Mouse (Mus musculus) adipocyte (in vitro differentiated cells): ENCODE measurements at regions not wholly inside any gene's neighbourhood (a gene's known extent, or its start where the extent isn't known, plus 50 kb on each side); places are given as distances from the start of the nearest gene placed in this dataset.
"Not testable (repeated sequence)": the region's sequence is repeated elsewhere in the genome, so short reads cannot be mapped to it uniquely, and the experiment has no call there.

ENCODE experiments used
- DNase-seq: peaks from one replicate; pipeline ENCODE4 v3.0.0-alpha.2; 2016; ENCODE audit warnings: low spot score

DNA sequence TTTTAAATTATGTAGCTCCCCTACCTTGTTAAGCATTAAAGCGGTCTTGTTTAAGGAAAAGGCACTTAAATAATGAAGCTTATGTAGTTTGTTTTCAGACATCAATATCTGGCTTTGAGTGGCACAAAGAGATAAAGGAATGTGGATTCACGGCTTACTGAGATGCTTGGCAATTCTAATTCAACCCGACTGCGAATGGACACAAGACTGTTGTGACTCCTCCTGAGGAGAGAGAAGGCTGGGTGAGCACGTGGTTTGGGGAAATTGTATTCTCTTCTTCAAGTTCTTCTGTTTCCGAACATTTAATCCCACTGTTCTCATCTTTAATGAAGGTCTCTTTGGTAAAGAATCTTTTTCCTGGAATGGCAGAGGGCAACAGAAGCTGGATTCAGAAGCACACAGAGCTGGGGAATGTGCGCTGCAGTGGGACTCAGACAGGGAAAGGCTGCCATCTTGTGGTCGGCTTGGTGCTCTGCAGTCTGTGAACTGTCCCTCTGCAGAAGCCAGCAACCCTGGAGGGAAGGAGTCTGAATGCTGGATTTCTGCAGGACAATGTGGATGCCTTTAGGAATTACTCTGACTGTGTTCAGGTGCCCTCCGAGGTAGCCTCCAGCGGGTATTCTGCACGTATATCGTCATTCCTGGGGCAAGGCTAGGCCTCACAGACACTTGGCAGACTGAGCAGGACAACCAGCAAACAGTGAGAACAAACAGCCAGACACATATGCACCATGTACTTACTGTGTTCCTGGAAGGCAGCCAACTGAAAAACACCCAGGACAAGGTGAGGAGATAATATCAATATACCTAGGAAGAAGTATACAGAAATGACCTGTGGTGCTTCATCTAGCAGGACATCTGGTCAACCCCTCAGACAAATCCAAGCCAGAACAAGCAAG lies 54.0 kb upstream of the Pax1 start:
- peak; percentile 80 for DNase-seq

DNA sequence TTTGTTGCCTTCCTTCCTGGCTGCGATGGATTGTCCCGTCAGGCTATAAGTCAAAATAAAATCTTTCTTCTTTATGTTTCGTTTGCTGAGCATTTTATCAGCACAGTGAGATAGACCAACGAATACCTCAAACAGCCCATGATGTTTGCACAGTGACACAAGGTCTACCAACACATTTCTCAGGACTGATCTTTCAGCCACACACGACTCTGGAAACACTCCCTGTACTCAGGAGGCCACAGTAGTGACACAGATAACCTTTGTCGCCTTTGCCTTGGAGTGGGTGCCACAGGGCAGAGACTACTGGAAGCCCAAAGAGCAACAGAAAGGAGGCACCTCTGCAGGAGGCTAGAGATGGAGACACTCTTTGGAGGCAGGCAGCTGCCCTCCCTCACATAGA lies 55.0 kb upstream of the Pax1 start:
- no peak for DNase-seq

DNA sequence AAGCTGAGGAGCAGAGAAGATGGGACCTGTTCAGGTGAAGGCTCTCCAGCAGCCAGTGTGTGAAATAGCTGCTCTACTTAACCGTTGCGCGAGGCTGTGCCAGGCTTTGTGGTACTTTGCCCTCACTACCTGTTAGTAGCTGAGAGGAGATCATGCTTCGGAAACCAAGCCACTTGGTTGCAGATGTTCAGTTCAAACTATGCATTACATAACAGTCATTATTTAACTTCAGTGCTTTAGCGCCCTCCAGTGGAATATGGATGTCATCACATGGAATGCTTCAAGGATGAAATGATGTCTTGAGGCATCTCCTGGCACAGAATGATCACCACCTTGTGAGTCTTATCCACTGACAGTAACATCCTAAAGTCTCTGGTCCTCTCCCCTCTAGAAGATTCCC lies 56.5 kb upstream of the Pax1 start:
- DNase-seq: peak; percentile 37

DNA sequence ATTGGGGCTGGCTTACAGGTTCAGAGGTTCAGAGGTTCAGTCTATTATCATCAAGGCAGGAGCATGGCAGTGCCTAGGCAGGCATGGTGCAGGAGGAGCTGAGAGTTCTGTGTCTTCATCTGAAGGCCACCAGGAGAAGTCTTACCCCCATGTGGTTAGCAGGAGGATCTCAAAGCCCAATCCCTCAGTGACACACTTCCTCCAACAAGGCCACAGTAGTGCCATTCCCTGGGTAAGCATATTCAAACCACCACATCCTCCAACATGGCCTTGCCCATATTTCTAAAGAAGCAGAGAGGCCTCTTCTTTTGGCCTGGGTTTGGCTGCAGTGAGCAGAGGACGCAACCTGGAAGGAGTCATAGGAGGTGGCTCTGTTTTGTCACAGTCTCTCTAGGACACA lies 61.2 kb upstream of the Pax1 start:
- DNase-seq: no peak

DNA sequence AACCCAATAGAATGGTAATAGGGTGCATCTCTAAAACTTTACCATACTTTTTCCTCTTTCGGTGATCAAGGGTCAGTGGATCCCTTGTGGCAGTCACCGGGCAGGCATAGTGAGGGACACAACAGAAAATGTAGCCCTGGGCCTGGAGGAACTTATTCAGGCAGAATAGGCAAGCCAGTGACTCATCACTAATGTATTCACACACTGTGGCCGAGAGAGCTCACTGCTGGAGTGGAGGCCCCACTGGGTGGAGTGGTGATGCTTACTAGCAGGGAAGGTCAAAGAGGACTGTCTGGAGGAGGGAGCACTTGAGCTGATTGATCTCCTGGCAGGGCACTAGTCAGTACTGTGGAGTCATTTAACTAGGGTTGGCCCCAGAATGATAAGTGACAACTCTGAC lies 62.4 kb upstream of the Pax1 start:
- DNase-seq: no peak

DNA sequence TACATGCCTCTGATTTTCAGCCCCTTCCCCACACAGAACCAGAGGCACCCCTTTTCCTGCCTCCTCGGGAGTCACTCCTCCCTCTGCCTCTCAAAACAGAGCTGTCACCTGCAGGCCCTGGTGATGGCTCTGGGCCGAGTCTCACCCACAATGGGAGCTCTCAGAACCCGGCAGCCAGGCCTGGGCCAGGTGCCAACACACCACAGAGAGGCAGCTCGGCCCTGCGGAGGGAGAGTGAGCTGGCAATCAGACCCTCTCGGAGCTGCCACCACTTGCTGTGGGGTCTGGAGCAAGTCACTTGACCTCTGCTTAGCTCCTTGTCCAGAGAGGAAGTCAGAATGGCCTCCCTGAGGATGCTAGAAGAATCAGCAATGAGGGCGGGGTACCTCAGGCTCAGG lies 63.2 kb upstream of the Pax1 start:
- no peak for DNase-seq

DNA sequence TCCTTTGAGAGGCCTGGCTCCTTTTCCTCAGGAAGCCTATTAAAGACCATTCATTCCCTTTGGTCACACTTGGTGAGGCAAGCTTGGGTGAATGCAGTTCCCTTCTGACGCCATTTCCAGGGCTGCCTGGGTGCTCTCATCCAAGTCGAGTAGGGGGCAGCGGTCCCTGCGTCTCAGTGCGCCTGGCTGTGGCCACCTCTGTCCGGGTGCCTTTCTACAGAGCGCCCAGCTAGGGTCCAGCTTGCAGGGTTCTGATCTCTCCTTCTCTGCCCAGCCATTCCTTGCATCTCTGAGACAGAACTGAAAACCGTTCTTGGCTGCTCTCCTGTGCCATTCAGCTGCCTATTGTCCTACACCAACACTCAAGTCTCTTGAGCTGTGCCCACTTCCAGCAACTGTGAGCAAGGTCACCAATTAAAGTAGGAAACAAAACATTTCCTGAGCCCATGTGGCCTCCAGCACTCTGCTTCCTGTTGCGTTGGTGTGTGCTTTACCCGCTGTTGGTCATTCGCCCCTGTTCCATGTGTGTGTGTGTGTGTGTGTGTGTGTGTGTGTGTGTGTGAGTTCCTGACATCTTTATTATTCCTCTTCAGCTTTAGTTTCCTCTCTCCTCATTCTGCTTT lies 63.7 kb upstream of the Pax1 start:
- DNase-seq: no peak

DNA sequence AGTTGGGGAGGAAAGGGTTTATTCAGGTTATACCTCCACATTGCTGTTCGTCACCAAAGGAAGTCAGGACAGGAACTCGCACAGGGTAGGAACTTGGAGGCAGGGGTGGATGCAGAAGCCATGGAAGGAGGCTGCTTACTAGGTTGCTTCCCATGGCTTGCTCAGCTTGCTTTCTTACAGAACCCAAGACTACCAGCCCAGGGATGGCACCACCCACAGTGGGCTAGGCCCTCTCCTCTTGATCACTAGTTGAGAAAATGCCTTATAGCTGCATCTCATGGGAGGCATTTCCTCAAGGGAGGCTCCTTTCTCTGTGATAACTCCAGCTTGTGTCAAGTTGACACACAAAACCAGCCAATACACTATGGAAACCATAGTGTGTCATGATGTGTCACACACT lies 66.8 kb upstream of the Pax1 start:
- DNase-seq: not testable (repeated sequence)

DNA sequence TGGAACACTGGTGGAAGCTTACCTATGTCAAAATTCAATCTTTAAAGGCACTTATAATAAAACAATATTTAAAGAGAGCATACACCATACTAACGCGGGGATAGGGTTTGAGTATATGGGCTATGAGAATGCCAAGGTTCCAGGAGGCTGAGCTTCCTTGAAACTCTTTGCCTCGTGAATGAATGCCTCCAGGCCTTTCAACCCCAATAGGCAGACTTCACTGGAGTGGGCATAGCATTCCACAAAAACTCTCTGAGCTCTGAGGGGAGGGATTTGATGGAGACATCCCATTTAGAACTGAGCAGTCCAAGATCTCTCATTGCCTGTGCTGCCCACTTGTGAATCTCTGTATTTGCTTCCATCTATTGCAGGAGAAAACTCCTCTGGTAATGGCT lies 68.4 kb upstream of the Pax1 start:
- no peak for DNase-seq

DNA sequence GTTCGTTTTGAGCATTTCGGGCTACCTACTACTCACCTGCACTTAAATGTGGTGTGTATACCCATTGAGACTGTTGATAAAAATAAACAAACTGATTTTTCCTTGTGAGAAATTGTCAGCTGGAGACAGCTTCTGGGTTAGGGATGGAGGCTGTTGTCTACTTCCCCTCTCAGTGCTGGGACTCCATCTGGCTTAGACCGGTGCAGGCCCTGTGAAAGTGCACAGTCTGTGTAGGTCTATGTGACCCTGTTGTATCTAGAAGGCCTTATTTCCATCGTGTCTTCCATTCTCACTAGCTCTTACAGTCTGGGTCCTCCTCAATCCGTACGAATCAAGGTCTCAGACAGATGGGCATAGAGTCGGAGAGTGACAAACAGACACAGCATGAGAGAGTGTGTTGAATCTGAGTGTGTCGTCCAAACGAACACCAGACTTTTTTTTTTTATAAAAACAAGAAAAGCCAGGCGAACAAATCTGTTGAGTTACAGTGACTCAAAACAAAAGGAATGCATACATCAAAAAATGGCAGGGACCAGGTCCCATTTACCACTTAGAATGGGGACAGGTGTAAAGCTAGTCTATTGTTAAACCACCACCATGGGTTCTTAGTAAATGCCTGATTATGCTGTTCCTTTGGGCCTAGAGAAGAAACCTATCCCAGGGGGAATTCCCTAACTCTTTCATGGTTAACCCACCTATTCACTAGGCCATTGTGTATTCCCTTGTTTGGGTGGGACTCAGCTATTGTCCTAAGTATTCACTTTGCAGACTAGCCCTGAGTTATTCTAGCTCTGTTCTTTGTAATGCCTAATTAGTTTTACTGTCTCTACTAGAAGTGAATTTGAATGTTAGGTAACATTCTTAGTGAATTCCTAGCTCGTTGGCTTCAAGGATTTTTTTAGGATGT lies 69.1 kb upstream of the Pax1 start:
- no peak for DNase-seq

DNA sequence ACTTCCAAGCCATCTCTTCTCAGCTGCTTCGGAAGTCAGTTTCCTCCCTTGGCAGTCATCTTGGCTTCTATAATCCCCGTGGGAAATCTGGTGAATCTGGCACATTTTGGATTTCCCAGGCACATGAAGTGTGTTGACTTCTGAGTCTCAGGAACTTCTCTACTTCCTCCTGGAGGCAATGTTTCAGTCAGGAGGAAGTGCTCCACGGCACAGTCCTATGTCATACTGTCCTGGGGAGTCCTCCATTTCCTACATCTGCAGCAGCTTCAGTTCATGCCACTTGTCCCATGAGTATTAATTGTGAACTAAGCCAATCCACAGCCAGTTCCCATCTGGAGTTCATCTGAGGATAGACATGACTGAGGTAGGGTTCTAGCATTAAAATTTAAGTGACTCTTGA lies 78.3 kb upstream of the Pax1 start:
- no peak for DNase-seq

DNA sequence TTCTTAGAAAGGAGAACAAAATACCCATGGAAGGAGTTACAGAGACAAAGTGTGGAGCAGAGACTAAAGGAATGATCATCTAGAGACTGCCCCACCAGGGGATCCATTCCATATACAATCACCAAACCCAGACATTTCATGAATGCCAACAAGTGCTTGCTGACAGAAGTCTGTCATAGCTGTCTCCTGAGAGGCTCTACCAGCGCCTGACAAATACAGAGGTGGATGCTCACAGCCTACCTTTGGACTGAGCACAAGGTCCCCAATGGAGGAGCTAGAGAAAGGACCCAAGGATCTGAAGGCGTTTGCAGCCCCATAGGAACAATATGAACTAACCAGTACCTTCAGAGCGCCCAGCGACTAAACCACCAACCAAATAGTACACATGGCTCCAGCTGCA lies 83.6 kb upstream of the Nkx2-2 start:
- no peak for DNase-seq

DNA sequence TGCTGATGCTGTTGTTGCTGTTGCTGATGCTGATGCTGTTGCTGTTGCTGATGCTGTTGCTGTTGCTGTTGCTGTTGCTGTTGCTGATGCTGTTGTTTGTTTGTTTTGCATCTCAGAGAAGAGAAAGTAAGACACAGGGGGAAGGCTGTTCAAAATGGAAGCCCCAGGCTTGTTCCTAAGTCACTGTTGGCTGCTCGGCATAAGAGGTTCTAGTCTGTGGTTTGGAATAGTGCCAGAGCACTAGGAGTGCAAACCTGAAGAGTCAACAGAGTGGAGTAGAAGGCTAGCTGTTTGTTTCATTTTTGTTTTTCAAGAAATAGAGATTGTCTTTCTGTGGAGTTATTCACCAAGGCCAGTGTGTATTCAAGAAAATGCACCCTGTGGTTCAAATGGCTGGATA lies 75.1 kb upstream of the Nkx2-2 start:
- no peak for DNase-seq

DNA sequence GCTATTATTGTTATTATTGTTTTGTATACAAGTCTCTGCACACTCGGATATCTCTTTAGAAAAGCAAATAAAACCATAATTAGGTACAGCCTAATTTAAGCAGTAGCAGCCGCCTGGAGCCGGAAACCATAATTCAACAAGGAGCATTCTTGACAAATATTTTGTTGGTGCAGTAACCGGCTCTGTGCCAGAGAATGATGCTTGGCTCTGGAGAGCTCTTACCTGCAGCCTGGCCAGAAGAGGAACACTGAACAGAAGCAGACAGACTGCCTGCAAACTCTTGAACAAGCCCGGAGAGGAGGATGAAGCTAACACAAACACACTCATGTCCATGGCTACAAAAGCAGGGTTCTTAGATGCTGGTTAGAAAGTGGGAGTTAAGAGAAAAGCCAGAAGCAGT lies 73.9 kb upstream of the Nkx2-2 start:
- no peak for DNase-seq

DNA sequence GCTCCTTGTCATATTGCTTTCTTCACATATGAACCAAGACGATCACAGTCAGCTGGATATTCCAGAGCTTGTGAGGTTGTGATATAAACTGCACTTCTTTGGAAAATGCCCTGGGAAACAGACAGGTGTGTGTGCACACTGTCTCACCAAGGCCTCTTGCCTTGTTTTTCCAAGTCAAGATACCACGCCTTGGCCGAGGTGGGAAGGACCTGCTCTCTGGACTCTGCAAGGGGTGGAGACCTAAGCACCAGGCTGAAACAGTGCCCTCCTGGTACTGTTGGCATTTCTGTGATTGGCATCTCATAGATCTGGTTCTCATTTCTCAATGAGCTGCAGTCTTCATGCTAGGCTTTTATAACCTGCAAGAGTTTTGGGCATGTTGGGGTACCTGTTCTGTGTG lies 73.2 kb upstream of the Nkx2-2 start:
- DNase-seq: no peak

DNA sequence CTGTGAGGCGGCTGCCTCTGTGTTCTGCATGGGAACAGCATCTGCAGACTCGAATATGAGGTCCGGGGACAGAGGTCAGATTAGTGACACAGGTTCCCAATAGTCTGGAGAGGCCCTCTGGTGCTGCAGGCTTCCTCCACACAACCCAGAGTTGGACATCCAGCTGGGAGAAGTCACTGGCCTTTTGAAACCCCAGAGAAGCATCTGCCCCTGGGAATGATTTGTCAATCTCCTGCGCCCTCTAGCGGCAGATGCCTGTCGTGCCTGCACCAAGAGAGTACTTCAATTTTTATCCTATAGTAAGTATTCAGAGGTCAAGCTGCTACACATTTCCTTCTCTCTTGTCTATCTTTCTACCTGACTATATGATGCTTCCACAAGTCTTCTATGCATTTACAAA lies 62.7 kb upstream of the Nkx2-2 start:
- peak; percentile 33 for DNase-seq

DNA sequence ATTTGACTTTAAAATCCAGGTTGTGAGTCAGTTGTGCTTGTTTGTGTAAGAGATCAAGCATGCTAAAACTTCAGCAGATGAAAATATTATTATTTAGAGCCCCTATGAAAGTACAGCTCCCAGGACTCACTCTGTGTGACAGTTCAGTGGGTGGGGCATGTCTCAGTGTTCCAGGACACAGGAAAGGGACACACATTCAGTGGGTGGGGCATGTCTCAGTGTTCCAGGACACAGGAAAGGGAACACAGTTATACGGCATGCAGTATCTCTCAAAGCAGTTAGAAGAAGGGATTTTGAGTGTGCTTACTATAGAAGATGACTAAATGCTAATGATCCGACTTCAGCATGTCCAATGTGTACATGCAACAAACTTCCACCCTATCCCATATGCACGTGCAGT lies 60.9 kb upstream of the Nkx2-2 start:
- DNase-seq: no peak

DNA sequence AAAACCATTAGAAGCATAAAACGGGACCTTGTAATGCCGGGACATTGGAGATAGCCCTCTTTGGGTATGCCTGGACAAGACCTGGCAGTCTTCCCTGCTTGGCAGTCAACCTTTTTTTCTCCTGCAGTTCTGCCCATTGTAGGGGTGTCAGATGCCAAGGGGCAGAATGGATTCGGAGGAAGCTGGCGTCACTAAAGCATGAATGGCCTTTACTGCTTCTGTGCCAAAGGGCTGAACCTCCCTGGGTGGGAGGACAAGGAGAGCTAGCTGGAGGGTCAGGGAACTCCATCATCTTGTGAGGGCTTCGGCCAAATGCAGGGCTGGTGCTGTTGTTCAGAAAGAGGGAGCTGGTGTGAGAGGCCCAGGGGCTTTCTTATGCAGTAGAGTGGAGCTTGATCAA lies 60.1 kb upstream of the Nkx2-2 start:
- DNase-seq: no peak

DNA sequence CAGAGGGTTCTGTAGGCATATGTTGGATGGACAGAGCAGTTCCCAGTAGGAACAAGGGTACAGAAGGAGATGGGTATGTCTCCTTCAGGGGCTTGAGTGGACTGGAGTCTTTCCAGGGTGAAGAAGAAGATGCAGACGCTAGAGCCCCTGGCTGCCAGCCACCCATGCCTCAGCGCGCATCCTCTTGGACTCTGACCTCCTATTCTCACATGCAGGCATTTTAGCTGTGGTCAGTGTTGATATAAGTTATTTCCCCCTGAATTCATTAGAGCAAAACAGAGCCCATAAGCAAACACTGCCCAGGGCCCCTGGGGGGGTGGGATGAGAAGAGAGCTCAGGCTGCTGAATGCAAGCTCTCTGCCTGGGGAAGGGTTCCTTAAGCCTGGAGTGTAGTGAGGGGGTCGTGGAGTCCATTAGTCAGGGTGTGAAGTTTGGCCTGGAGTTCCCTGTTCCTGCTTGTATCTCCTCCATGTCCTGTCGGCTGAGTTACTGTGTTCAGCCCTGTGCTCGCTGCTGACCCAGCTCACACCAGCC lies 54.0 kb upstream of the Nkx2-2 start:
- no peak for DNase-seq

DNA sequence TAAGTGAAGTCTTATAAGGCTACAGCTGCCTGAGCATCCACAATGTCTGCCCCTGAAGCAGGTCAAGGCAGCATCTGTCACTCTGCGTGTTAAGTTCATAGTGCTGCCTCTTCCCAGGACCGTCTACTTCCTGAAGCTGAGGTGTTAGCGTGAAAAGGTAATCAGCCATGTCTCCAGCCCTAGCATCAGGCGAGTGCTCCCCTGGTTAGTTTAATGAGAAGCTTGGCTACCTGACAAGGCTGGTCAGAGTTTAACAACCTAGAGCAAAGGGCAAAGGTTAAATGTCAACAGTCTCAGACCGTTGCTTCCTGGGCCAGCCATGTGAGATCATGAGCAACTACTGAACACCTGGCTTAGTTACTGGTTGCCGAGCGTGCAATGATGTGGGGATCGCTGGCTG lies 53.2 kb upstream of the Nkx2-2 start:
- no peak for DNase-seq

DNA sequence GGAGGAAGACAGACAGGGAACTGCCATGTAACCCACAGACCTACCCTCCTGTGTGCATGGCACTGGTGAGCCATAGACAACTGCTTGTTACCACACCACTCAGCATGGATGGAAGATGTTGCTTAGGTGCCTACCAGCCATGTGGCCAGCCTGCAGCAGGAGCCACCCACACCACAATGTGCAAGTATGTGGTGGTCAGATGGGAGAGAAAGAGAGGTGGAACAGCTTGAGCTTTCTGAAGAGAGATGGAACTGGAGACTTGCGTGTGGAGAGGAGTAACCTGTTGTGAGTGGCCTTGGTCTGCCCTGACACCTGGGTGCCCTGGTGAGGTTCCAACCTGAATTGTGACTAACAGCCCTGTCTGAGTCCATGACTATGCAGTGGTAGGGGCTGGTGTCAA lies 50.4 kb upstream of the Nkx2-2 start:
- DNase-seq: no peak
